Mouse (Mus musculus): Measurements from ENCODE around the gene Trib3. TPM values are rescaled to one million over a fixed set of nuclear protein-coding genes. Genes with fewer than 3 reads are reported as not detected.

The Trib3 gene
- polyA plus RNA-seq, 1 experiment from 2014 or later, result 6.7 TPM

GRCm38 (mm10) chr2:152344361-152344760 lies 529 bp upstream of the Trib3 start:
- ATAC-seq (peak; percentile 17), DNase-seq (ENCODE audit: low spot score) (no peak)
- Histone ChIP-seq H3K27me3 (replicated peaks; ENCODE audit: insufficient read depth, low read length) (no peaks in the 10 kb centered on the region), H3K4me2 (replicated peaks; ENCODE audit: low read depth, low read length) (peak overlapping the region; percentile 81), H3K27ac (ENCODE audit: low read length) (peak overlapping the region; percentile 81; the same call in 1 of the 2 replicates), H3K4me3 (ENCODE audit: low read depth, low read length) (peak overlapping the region; percentile 51), H3K9me3 (ENCODE audit: low read length) (no peaks in the 10 kb centered on the region), H3K36me3 (ENCODE audit: insufficient read depth, low read length) (no peaks in the 10 kb centered on the region), H3K9ac (replicated peaks; ENCODE audit: low read depth) (no peak overlapping the region), H3K4me1 (ENCODE audit: insufficient read depth, low read depth, low read length) (0 out of 2 replicates have a peak, but pooled peaks cover 5% of the 10 kb centered on the region)
- 4% methylated on average over 10 of the region's 10 CpGs for WGBS
- TF ChIP-seq CTCF (IDR thresholded peaks at IDR 0.05) (no peak), EP300 (IDR thresholded peaks at IDR 0.05) (no peak)

DNA sequence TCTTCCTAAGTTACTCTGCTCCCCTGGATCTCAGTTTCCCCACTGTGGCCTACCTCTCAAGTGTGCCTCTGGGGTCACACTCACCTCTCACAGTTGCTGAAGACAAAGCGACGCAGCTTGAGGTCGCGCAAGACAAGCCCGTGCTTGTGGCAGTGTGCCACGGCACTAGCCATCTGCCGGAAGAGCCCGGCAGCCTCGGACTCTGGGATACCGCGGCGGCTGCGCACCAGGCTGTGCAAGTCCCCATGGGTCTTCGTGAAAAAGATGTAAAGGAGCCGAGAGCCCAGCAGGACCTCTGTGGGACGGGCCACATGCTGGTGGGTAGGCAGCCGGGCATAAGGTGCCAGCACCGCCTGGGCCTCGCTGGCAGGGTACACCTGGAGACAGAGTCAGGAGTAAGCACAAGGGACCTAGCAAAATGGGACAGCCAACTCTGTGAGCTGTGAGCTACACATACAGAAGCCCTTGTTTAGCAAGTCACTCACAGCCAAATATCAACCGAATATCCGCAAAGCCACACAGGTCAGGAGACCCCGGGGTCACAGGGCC lies 4.1 kb downstream of the Trib3 start:
- DNase-seq (ENCODE audit: low spot score), result no peak
- H3K27ac ChIP-seq (ENCODE audit: low read length), result no peak overlapping the region
- no peak overlapping the region for H3K4me2 ChIP-seq (replicated peaks; ENCODE audit: low read depth, low read length)
- H3K4me1 ChIP-seq (ENCODE audit: insufficient read depth, low read depth, low read length), result no peaks in the 10 kb centered on the region
- ATAC-seq, result no peak
- H3K4me3 ChIP-seq (ENCODE audit: low read depth, low read length), result no peak overlapping the region
- no peaks in the 10 kb centered on the region for H3K9me3 ChIP-seq (ENCODE audit: low read length)
- no peaks in the 10 kb centered on the region for H3K36me3 ChIP-seq (ENCODE audit: insufficient read depth, low read length)
- 87% methylated on average over 22 of the region's 22 CpGs for WGBS
- no peak for TF ChIP-seq CTCF (IDR thresholded peaks at IDR 0.05)
- TF ChIP-seq EP300 (IDR thresholded peaks at IDR 0.05), result no peak
- H3K27me3 ChIP-seq (replicated peaks; ENCODE audit: insufficient read depth, low read length), result no peaks in the 10 kb centered on the region
- H3K9ac ChIP-seq (replicated peaks; ENCODE audit: low read depth), result no peak overlapping the region

DNA sequence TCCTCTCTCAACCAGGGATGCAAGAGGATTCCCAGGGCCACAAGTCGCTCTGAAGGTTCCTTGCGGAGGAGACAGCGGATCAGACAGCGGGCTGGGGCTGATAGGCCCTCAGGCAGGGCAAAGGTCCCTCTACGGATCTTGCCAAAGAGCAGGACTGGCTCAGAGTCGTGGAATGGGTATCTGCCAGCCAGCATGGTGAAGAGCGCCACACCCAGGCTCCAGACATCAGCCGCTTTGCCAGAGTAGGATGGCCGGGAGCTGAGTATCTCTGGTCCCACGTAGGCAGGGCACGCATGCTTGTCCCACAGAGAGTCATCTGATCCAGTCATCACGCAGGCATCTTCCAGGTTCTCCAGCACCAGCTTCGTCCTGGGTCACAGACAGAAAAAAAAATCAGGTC lies 5.5 kb downstream of the Trib3 start:
- Histone ChIP-seq H3K9me3 (ENCODE audit: low read length) (no peaks in the 10 kb centered on the region), H3K4me3 (ENCODE audit: low read depth, low read length) (no peak overlapping the region), H3K27me3 (replicated peaks; ENCODE audit: insufficient read depth, low read length) (no peaks in the 10 kb centered on the region), H3K9ac (replicated peaks; ENCODE audit: low read depth) (no peak overlapping the region), H3K36me3 (ENCODE audit: insufficient read depth, low read length) (no peaks in the 10 kb centered on the region), H3K4me1 (ENCODE audit: insufficient read depth, low read depth, low read length) (no peaks in the 10 kb centered on the region), H3K27ac (ENCODE audit: low read length) (peak overlapping the region; percentile 71; the same call in 1 of the 2 replicates), H3K4me2 (replicated peaks; ENCODE audit: low read depth, low read length) (no peak overlapping the region)
- 64% methylated on average over 13 of the region's 13 CpGs for WGBS
- DNase-seq (ENCODE audit: low spot score), result no peak
- no peak for ATAC-seq
- no peak for TF ChIP-seq CTCF (IDR thresholded peaks at IDR 0.05)
- TF ChIP-seq EP300 (IDR thresholded peaks at IDR 0.05), result no peak

DNA sequence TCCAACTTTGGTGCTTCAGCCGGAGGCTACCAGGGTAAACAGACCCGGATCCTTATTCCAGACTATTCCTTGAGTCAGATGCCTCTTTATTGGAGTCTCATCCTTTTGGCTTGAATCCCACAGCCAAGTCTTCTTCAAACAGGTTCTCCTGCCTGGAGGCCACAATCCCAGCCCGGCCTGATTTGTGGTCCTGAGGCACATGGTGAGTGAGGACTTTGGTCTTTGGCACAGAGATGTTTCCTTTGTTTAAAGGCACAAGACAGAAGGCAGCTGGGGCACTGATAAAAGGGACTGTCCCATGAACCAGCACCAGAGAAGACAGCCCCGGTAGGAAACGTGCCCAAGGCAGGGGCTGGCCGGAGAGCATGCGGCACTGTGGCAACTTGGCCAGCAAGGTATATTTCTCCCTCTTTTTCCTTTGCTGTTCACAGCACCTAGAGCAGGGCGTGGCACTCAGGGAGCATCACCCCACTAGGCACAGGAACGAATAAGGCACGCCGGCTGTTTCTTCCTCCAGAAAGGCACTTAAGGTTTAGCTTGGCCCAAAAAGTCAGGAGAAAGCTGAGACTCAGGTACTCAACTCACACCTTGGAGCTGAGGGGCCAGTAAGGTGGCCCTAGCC lies 6.1 kb downstream of the Trib3 start:
- DNase-seq (ENCODE audit: low spot score), result no peak
- no peak for TF ChIP-seq EP300 (IDR thresholded peaks at IDR 0.05)
- TF ChIP-seq CTCF (IDR thresholded peaks at IDR 0.05), result no peak
- Histone ChIP-seq H3K4me2 (replicated peaks; ENCODE audit: low read depth, low read length) (no peak overlapping the region), H3K4me3 (ENCODE audit: low read depth, low read length) (no peak overlapping the region), H3K27me3 (replicated peaks; ENCODE audit: insufficient read depth, low read length) (no peaks in the 10 kb centered on the region), H3K4me1 (ENCODE audit: insufficient read depth, low read depth, low read length) (no peaks in the 10 kb centered on the region), H3K9ac (replicated peaks; ENCODE audit: low read depth) (no peak overlapping the region), H3K9me3 (ENCODE audit: low read length) (no peaks in the 10 kb centered on the region), H3K36me3 (ENCODE audit: insufficient read depth, low read length) (no peaks in the 10 kb centered on the region), H3K27ac (ENCODE audit: low read length) (peak overlapping the region; percentile 71)
- ATAC-seq, result no peak
- 71% methylated on average over 11 of the region's 11 CpGs for WGBS

GRCm38 (mm10) chr2:152336856-152337255 lies 7.0 kb downstream of the Trib3 start:
- Histone ChIP-seq H3K4me3 (ENCODE audit: low read depth, low read length) (no peak overlapping the region), H3K9ac (replicated peaks; ENCODE audit: low read depth) (no peak overlapping the region), H3K27ac (ENCODE audit: low read length) (peak overlapping the region; percentile 71), H3K4me2 (replicated peaks; ENCODE audit: low read depth, low read length) (no peak overlapping the region), H3K4me1 (ENCODE audit: insufficient read depth, low read depth, low read length) (no peaks in the 10 kb centered on the region; the same call in 1 of the 2 replicates), H3K27me3 (replicated peaks; ENCODE audit: insufficient read depth, low read length) (no peaks in the 10 kb centered on the region), H3K9me3 (ENCODE audit: low read length) (no peaks in the 10 kb centered on the region), H3K36me3 (ENCODE audit: insufficient read depth, low read length) (no peaks in the 10 kb centered on the region)
- peak; percentile 90 for DNase-seq (ENCODE audit: low spot score)
- TF ChIP-seq EP300 (IDR thresholded peaks at IDR 0.05) (peak; percentile 83), CTCF (IDR thresholded peaks at IDR 0.05) (no peak)
- ATAC-seq, result peak; percentile 53
- 39% methylated on average over 1 of the region's 1 CpGs for WGBS

GRCm38 (mm10) chr2:152335289-152335820 lies 8.5 kb downstream of the Trib3 start:
- H3K4me1 ChIP-seq (ENCODE audit: insufficient read depth, low read depth, low read length), result peaks cover 11% of the 10 kb centered on the region; the same call in 1 of the 2 replicates
- H3K27me3 ChIP-seq (replicated peaks; ENCODE audit: insufficient read depth, low read length), result no peaks in the 10 kb centered on the region
- TF ChIP-seq EP300 (IDR thresholded peaks at IDR 0.05) (no peak), CTCF (IDR thresholded peaks at IDR 0.05) (no peak)
- no peak overlapping the region for H3K4me3 ChIP-seq (ENCODE audit: low read depth, low read length)
- H3K4me2 ChIP-seq (replicated peaks; ENCODE audit: low read depth, low read length), result no peak overlapping the region
- no peaks in the 10 kb centered on the region for H3K9me3 ChIP-seq (ENCODE audit: low read length)
- ATAC-seq (no peak), DNase-seq (ENCODE audit: low spot score) (no peak)
- H3K27ac ChIP-seq (ENCODE audit: low read length), result 0 out of 2 replicates have a peak overlapping the region, but pooled peaks have one; percentile 45
- 26% methylated on average over 10 of the region's 11 CpGs for WGBS
- no peak overlapping the region for H3K9ac ChIP-seq (replicated peaks; ENCODE audit: low read depth)
- no peaks in the 10 kb centered on the region for H3K36me3 ChIP-seq (ENCODE audit: insufficient read depth, low read length)
